Mouse (Mus musculus): ENCODE measurements around the gene Tmprss11g.

DNA sequence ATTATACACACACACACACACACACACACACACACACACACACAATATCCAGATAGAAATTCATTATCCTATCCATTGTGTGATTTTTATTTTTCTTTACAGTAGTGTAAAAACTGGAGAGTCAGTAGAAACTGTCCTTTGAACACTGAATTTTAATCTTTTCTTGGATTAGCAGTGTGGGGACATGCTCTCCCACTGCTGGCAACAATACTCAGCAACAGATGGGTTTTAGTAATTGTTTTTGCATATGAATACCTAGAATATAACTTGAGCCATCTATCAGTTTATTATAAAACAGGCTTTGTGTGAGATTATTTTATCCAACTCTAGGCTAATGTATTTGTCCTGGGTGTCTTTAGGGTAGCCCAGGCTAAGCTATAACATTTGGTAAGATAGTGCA lies 79.9 kb downstream of the Tmprss11g start:
- TF ChIP-seq CTCF (IDR thresholded peaks at IDR 0.05) (no peak), EP300 (IDR thresholded peaks at IDR 0.05; ENCODE audit: insufficient read depth, low read depth, low read length) (no peak), POLR2A (IDR thresholded peaks at IDR 0.05; ENCODE audit: insufficient read depth, low read depth, low read length) (no peak)
